ENCODE assay signal across 11 mouse cellular contexts in the genomic region with DNA sequence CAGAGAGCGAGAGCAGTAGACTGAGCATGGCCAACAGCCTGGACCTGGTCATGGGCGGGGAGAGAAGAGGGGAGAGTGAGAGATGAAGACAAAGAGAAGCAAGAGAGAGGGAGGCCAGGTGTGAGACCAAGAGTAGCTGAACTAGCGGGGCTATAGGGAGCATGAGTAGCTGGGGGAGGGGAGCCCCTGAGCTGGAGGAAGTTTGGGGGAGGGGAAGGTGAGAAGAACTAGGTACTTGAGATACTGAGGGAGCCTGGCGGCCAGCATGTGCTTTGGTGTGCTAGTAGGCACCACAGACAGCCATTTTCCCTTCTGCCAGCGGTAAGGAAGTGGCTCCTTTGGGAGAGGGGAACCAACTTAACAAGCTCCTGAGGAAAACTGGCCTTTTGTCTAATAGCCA. TPM values are rescaled to one million over a fixed set of nuclear protein-coding genes. Genes with fewer than 3 reads are reported as not detected.
DNase-seq lines count a peak whose midpoint lies in the region; ATAC-seq and TF ChIP-seq lines count a peak whose summit lies in the region.
"Had no signal": no experiment of that assay in that cellular context is flagged by ENCODE, and none has a peak within 500 bp of the region (broad histone marks: within the 10 kb centered on the region; RNA-seq: fewer than 3 reads in every experiment).

No protein-coding gene starts in this region.

- WGBS in kidney, embryonic 16.5 days, result 66% methylated on average over 5 of the region's 5 CpGs
- WGBS in intestine, postnatal 0 days, result 75% methylated on average over 5 of the region's 5 CpGs

- no peak overlapping the region for H3K9ac ChIP-seq in kidney, embryonic 16.5 days (replicated peaks; ENCODE audit: low read length)
- no peak overlapping the region for H3K9ac ChIP-seq in intestine, postnatal 0 days (ENCODE audit: low read depth, low read length)
- H3K9ac ChIP-seq: heart, embryonic 13.5 days had no signal

- H3K27me3 ChIP-seq in kidney, embryonic 16.5 days (ENCODE audit: insufficient read depth, low read length), result no peaks in the 10 kb centered on the region
- no peaks in the 10 kb centered on the region for H3K27me3 ChIP-seq in intestine, postnatal 0 days (replicated peaks; ENCODE audit: control insufficient read depth, insufficient read depth, low read length)
- H3K27me3 ChIP-seq: heart, embryonic 13.5 days had no signal

- H3K27ac ChIP-seq in kidney, embryonic 16.5 days (ENCODE audit: low read length), result peak overlapping the region; percentile 56; the same call in 1 of the 2 replicates
- H3K27ac ChIP-seq in intestine, postnatal 0 days (ENCODE audit: low read depth, low read length), result peak overlapping the region; percentile 74
- H3K27ac ChIP-seq: heart, embryonic 13.5 days had no signal

- peaks cover 38% of the 10 kb centered on the region for H3K36me3 ChIP-seq in kidney, embryonic 16.5 days (ENCODE audit: insufficient read depth, low read length)
- peaks cover 43% of the 10 kb centered on the region for H3K36me3 ChIP-seq in intestine, postnatal 0 days (ENCODE audit: control insufficient read depth, insufficient read depth)

- H3K4me2 ChIP-seq in kidney, embryonic 16.5 days (replicated peaks; ENCODE audit: low read depth, low read length), result no peak overlapping the region
- no peak overlapping the region for H3K4me2 ChIP-seq in intestine, postnatal 0 days (replicated peaks; ENCODE audit: low read depth)
- H3K4me2 ChIP-seq: heart, embryonic 13.5 days; liver, embryonic 11.5 days had no signal

- no peak overlapping the region for H3K4me3 ChIP-seq in kidney, embryonic 16.5 days (ENCODE audit: low read length)
- no peak overlapping the region for H3K4me3 ChIP-seq in intestine, postnatal 0 days (ENCODE audit: low read depth, low read length)
- H3K4me3 ChIP-seq: heart, embryonic 13.5 days had no signal

- TF ChIP-seq CTCF in intestine, postnatal 0 days (IDR thresholded peaks at IDR 0.05; ENCODE audit: low read depth), result no peak

- H3K4me1 ChIP-seq in kidney, embryonic 16.5 days (ENCODE audit: insufficient read depth, low read length), result no peaks in the 10 kb centered on the region
- H3K4me1 ChIP-seq in intestine, postnatal 0 days (replicated peaks; ENCODE audit: control insufficient read depth, insufficient read depth, low read length), result no peaks in the 10 kb centered on the region; the same call in 1 of the 2 replicates

- no peaks in the 10 kb centered on the region for H3K9me3 ChIP-seq in kidney, embryonic 16.5 days (ENCODE audit: low read length)
- no peaks in the 10 kb centered on the region for H3K9me3 ChIP-seq in intestine, postnatal 0 days (ENCODE audit: control insufficient read depth)
- H3K9me3 ChIP-seq: heart, embryonic 13.5 days had no signal

- DNase-seq in kidney, adult 9 months, result no peak
- DNase-seq in ES-CJ7 (ENCODE audit: low read depth, low spot score), result peak; percentile 56
- peak; percentile 71 to 80 for DNase-seq in thymus, postnatal 10 days (ENCODE audit: low spot score in 2 of 2)
- DNase-seq in cerebellum, adult 11 months, result no peak
- DNase-seq in right cerebral cortex, postnatal 10 days (ENCODE audit: low spot score in 2 of 2), result no peak
- DNase-seq: cerebellum, adult 18-20 months; right cerebral cortex, postnatal 4 days had no signal

- ATAC-seq in kidney, embryonic 16.5 days (ENCODE audit: low FRiP score, low TSS enrichment), result no peak
- no peak for ATAC-seq in intestine, postnatal 0 days

RNA-seq across cellular contexts. Expression of a gene that starts 18.4 kb away (rescaled TPM):
- polyA plus RNA-seq in kidney, embryonic 16.5 days (2015; fragmentation: Nextera tagmentation; extraction: Ambion mirVana), result 63.7 and 73.2 TPM in 2 replicates
- 9.7 and 10.1 TPM in 2 replicates for polyA plus RNA-seq in intestine, postnatal 0 days (2015; fragmentation: Nextera tagmentation; extraction: Ambion mirVana)

RNA-seq across cellular contexts. Expression of a gene that starts 18.6 kb away (rescaled TPM):
- polyA plus RNA-seq in kidney, embryonic 16.5 days (2015; fragmentation: Nextera tagmentation; extraction: Ambion mirVana), result 16.9 and 17.8 TPM in 2 replicates
- 9.3 and 10.3 TPM in 2 replicates for polyA plus RNA-seq in intestine, postnatal 0 days (2015; fragmentation: Nextera tagmentation; extraction: Ambion mirVana)

RNA-seq across cellular contexts. Expression of a gene that starts 33.4 kb away (rescaled TPM):
- 11.2 and 13.3 TPM in 2 replicates for polyA plus RNA-seq in kidney, embryonic 16.5 days (2015; fragmentation: Nextera tagmentation; extraction: Ambion mirVana)
- polyA plus RNA-seq in intestine, postnatal 0 days (2015; fragmentation: Nextera tagmentation; extraction: Ambion mirVana), result 225 and 259 TPM in 2 replicates

Comparison
In these comparisons a context has a peak if more than half of its experiments do, and no peak if none do; other contexts are left out.
1. DNase-seq: peak in ES-CJ7 (single experiment) and thymus, postnatal 10 days (2 of 2); none in kidney, adult 9 months (single experiment), cerebellum, adult 11 months (single experiment) and right cerebral cortex, postnatal 10 days (0 of 2).
2. RNA of a gene that starts 33.4 kb away (polyA plus RNA-seq): 225 to 259 TPM in intestine, postnatal 0 days; 11.2 to 13.3 TPM in kidney, embryonic 16.5 days; every median in the first group is over 10 times any median in the second.